Mouse (Mus musculus) adrenal gland, postnatal 14 days (tissue): ENCODE data around the gene Clybl. TPM values are rescaled to one million over a fixed set of nuclear protein-coding genes. Genes with fewer than 3 reads are reported as not detected.

Experiments
- DNase-seq: peaks from one replicate; pipeline ENCODE4 v3.0.0; 2021; ENCODE audit warnings: mixed read lengths
- total RNA-seq: library from RNA; stranded (reverse); gene quantifications from 2 replicates; pipeline ENCODE4 v1.2.3, GENCODE M21; 2021

The Clybl gene
- total RNA-seq, 1 experiment from 2014 or later = 111 TPM

GRCm38 (mm10) chr14:122387781-122388180 is 206.3 kb downstream of the Clybl start:
- DNase-seq = no peak

DNA sequence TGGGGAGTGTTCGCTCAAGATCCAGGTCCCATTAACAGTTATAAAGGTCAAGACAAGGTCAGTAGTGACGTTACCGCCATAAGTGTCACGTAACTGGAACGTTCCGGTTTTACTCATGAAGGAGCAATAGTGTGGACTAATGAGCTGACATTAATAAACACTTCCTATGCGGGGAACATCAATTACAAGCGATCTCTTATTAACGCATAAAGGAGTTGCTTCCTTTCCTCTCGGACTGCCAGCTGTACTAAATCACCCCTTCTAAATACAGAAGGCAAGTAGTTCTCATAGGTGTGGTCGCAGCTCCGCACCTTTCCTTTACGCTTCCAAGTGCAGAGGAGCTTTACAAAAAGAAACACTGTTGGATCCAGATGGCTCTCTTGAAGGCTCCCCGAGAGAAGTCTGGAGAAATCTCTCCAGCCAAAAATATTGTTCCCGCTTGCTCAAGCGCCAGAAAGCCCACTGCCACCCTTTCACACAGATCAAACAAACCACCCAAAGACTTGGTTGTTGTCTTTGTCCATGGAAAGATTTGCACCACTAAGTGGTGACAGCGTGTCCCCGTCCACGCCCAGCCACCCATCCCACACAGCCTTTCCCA is 207.0 kb downstream of the Clybl start:
- no peak for DNase-seq

- DNase-seq = no peak
Measured at GRCm38 (mm10) chr14:122389684-122390370, 208.3 kb downstream of the Clybl start.

DNA sequence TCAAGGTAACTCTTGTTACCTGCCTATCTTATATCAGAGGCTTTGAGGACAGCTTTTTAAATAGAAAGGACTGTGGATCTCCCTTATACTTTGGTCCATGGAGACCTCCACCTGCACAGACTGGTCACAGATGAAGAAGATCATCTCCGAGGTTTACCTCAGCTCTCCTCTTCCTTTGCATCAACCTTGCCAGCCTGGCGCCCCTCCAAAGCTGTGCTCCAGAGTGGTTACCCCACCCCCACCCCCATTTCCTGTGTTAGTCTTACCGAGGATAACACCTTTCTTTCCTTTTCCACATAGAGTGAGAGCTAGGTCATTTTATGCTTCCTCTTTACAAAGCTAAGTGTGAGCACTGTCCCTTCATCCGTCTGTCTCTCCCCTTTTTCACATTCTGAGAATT is 209.4 kb downstream of the Clybl start:
- DNase-seq = no peak

DNA sequence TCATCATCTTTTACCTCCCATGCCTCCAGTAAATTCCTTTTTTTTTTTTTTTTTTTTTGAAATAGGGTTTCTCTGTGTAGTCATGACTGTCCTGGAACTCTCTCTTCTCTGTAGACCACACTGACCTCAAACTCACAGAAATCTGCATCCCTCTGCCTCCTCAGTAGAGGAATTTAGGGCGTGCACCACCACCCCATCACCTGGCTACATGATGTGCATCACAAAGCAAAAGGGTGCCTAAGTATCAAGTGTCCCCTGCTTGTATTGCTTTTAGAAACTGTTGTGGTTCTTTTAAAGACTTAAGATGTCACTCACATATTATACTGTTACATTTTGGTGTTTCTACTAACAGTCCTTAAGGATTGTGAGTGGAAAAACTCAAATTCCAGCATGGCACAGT is 211.6 kb downstream of the Clybl start:
- no peak for DNase-seq

DNA sequence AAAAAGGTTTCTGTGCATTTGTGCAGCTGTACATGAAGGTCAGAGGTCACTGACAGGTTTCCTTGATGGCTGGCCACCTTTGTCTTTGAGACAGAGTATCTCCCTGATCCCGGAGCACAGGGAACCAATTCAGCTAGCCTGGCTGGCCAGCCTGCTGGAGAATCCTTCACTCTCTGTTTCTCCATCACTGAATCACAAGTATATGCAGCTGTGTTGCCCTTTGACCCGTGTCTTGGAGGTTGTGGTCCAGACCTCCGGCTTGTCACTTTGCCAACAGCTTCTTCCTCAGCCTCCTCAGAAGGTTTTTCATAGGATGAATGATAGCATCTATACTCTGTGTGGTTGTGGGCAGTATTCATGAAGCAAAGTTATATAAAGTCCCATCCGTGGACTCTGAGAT is 217.2 kb downstream of the Clybl start:
- DNase-seq = no peak

- DNase-seq = no peak
Measured at GRCm38 (mm10) chr14:122399906-122400305, 218.4 kb downstream of the Clybl start.

DNA sequence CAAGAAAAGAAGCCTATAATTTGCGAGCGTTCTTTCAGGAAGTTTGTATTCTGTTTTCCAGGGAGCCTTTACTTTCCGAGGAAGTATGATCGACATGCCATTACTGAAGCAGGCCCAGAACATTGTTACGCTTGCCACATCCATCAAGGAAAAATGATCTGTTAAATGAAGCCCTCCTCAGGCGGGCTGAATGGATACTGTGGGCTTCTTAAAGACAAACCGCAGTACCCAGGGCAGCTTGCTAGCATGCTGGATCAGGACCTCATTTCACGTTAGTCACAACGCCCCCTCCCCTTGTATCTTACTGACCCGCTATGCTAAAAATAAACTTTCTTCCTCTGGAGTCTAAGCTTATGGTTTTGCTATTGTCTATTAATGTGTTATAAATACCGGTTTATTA is 220.4 kb downstream of the Clybl start:
- DNase-seq = no peak

- no peak for DNase-seq
Measured at GRCm38 (mm10) chr14:122402716-122403258, 221.3 kb downstream of the Clybl start.

DNA sequence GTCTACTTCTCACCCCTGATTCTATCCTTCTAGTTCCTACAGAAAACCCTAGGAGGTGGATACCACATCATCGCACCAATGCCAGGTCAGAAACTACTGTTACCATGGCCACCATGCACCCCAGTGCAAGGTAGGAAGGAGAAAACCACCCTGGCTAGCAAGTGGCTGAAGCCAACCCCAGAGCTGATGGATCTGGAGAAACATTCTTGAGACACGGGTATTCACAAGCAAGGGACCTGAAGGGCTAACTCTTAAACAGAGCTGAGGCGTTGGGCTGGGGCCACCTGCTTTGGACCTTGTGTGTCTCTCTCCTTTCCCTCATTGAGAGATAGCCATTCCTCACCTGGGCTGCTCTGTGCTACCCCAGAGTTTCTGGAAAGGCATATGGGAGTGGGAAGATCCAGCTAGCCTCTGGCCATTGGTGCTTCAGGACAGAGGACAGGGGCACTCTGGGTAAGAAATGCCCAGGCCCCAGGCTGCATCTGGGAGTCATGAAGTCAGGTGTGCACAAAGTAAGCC is 222.0 kb downstream of the Clybl start:
- DNase-seq = no peak

- DNase-seq = no peak
Measured at GRCm38 (mm10) chr14:122404596-122405154, 223.2 kb downstream of the Clybl start.

- DNase-seq = no peak
Measured at GRCm38 (mm10) chr14:122405236-122405635, 223.7 kb downstream of the Clybl start.

- DNase-seq = no peak
Measured at GRCm38 (mm10) chr14:122405897-122406540, 224.5 kb downstream of the Clybl start.

GRCm38 (mm10) chr14:122406541-122407219 is 225.2 kb downstream of the Clybl start:
- peak; percentile 14 for DNase-seq

- no peak for DNase-seq
Measured at GRCm38 (mm10) chr14:122412841-122413541, 231.5 kb downstream of the Clybl start.

- DNase-seq = no peak
Measured at GRCm38 (mm10) chr14:122413542-122413928, 232.0 kb downstream of the Clybl start.

GRCm38 (mm10) chr14:122414786-122415185 is 233.3 kb downstream of the Clybl start:
- no peak for DNase-seq

- DNase-seq = no peak
Measured at GRCm38 (mm10) chr14:122416166-122416771, 234.8 kb downstream of the Clybl start.

DNA sequence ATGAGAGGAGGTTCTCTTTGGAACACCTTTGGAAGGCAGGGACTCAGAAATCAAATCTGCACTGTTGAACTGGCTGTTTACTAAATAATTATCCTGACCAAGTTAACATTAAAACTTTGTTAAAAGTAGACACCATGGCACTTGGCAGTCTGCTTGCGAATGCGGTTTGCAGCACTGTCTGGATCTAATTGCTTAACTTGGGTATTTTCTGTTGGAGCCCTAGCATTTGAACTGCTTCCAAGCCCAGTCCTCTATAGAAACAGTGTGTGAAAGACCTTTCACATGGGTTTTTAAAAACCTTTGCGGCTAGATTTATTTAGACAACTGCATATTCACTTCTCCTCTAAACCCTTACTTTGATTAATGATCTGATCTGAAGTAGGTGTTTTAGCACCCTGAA is 242.9 kb downstream of the Clybl start:
- DNase-seq = no peak

- no peak for DNase-seq
Measured at GRCm38 (mm10) chr14:122426529-122427203, 245.2 kb downstream of the Clybl start.

DNA sequence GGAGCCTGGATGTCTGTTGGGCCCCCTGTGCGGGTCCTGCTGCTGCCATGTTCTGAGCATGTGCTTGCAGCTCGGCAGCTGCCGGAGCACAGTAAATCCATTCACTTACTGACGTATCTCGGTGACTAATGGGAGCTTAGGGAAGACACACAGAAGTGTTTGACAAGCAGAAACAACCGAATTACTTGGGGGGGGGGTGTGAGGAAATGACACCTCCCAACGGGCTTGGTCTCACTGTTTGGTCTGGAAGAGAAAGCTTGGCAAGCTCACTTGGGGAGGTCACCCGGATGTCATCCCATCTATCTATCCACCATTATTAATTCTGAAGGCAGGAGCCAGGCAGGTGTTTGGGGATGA is 245.7 kb downstream of the Clybl start:
- no peak for DNase-seq
